Mouse (Mus musculus) liver, postnatal 0 days (tissue): Measurements from ENCODE around the gene Chek1.

Source experiments
- CTCF ChIP-seq: sonication (generic); IDR thresholded peaks from 2 replicates; pipeline ENCODE4 v1.5.1; 2016; ENCODE audit warnings: antibody characterized with exemption, low read depth
- EP300 ChIP-seq: IDR thresholded peaks from 2 replicates; pipeline ENCODE4 v1.6.1; 2016; ENCODE audit warnings: antibody characterized with exemption, low read depth, mild to moderate bottlenecking

DNA sequence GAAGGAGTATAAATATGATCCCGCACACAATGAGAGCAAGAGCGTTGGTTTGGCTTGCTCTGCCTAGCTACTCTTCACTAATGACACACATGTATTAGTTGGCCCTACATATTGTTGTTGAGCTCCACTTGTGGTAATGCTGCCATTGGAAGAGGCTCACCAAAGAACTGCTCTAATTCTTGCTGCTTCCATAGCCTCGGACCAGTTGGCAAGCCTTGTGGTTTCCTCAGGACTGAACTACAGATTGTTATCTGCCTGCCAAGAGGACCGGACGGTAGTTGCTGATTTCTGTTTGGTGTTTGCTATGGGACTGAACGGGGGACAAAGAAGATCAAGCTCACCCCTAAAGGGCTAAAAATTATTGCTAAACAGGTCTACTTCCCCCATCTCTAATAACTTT, 19.6 kb downstream of the Chek1 start:
- TF ChIP-seq CTCF, result no peak
- no peak for TF ChIP-seq EP300
